Mouse (Mus musculus): ENCODE results near the gene Vmn2r97.
"Not testable (repeated sequence)": the region's sequence is repeated elsewhere in the genome, so short reads cannot be mapped to it uniquely, and the experiment has no call there.

Vmn2r97 gene

GRCm38 (mm10) chr17:18914000-18914399 lies at the start of gene Vmn2r97:
Gene Vmn2r97 (plus strand): TSS chr17:18914300.
- DNase-seq (ENCODE audit: extremely low read depth, low read depth): not testable (repeated sequence)

GRCm38 (mm10) chr17:18882436-18882835 lies 31.7 kb upstream of the Vmn2r97 start:
- DNase-seq (ENCODE audit: extremely low read depth, low read depth): not testable (repeated sequence)

- DNase-seq (ENCODE audit: extremely low read depth, low read depth): peak; percentile 33
Observed at GRCm38 (mm10) chr17:18889745-18890329, 24.3 kb upstream of the Vmn2r97 start.

GRCm38 (mm10) chr17:18957800-18958199 lies 43.7 kb downstream of the Vmn2r97 start:
- not testable (repeated sequence) for DNase-seq (ENCODE audit: extremely low read depth, low read depth)

GRCm38 (mm10) chr17:18968371-18969275 lies 54.5 kb downstream of the Vmn2r97 start:
- peak; percentile 85 for DNase-seq (ENCODE audit: extremely low read depth, low read depth)

Measured in MEL-GATA-1-ER (cell line).